Mouse (Mus musculus) brain, embryonic 14.5 days (tissue): ENCODE measurements around the gene Xpc.

Experiments
- CTCF ChIP-seq: fragments of 200-500 bp; IDR thresholded peaks from 2 replicates; pipeline ENCODE4 v1.5.1; 2012; ENCODE audit warnings: inconsistent platforms, mild to moderate bottlenecking, moderate library complexity, borderline replicate concordance; ENCODE audit not compliant: insufficient read depth, insufficient read length; ENCODE audit errors: extremely low read depth
- POLR2A ChIP-seq: fragments of 200-500 bp; IDR thresholded peaks from 2 replicates; pipeline ENCODE4 v1.6.1; 2012; ENCODE audit warnings: mild to moderate bottlenecking, inconsistent platforms, borderline replicate concordance; ENCODE audit not compliant: poor library complexity, insufficient read depth, insufficient read length, severe bottlenecking; ENCODE audit errors: extremely low read depth

DNA sequence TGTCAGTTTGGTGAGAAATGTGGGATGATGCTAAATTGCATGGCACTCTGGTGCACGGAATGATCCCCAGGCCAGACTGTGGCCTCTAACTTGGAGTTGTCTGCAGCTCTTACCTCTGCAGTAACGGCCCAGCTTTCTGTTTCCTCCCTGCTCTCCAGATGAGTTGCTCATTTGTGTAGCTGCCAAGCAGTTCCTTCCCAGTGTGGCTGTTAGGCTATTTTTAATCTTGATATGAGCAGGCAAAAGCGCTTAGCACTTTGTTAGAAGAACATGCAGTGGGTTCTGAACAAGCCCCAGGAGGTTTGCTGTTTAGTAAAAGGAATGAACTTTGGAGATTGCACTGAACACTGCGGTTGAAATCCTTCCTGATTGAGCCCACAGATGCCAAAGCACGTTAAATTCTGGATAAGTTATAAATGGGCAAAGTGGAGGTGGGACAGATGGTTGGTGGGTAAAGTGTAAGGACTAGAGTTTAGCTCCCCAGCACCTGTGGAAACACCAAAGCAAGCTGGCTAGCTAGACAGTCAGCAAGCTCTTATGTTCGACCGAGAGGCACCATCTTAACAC is 2.8 kb upstream of the Xpc start:
- TF ChIP-seq POLR2A: no peak
- no peak for TF ChIP-seq CTCF
